Mouse (Mus musculus) erythroblast, adult 5-6 weeks (primary cell): ENCODE results near the gene Hvcn1. TPM values are rescaled to one million over a fixed set of nuclear protein-coding genes. Genes with fewer than 3 reads are reported as not detected.

Experiments used
- ATAC-seq: replicated peaks from 2 replicates; pipeline ENCODE4 v1.8.0; 2016; ENCODE audit warnings: moderate number of reproducible peaks, mild to moderate bottlenecking, moderate TSS enrichment, inconsistent platforms; ENCODE audit not compliant: poor library complexity, low FRiP score, severe bottlenecking
- total RNA-seq, 2 experiments: library from RNA; stranded (forward) in 1 of 2; stranded (reverse) in 1 of 2; fragments of 150-400 nt in 1 of 2; fragments of 200-764, 138-1000 nt in 1 of 2; gene quantifications; 2 replicates each; pipeline versions ENCODE4 v1.2.3 to v1.2.4; 2015 to 2017; ENCODE audit warnings: low replicate concordance in 2 of 2

Gene Hvcn1
- total RNA-seq, 2 experiments from 2014 or later: 25.4 to 37.0 TPM

GRCm38 (mm10) chr5:122262104-122262503 is 55.5 kb downstream of the Hvcn1 start:
- ATAC-seq: no peak

DNA sequence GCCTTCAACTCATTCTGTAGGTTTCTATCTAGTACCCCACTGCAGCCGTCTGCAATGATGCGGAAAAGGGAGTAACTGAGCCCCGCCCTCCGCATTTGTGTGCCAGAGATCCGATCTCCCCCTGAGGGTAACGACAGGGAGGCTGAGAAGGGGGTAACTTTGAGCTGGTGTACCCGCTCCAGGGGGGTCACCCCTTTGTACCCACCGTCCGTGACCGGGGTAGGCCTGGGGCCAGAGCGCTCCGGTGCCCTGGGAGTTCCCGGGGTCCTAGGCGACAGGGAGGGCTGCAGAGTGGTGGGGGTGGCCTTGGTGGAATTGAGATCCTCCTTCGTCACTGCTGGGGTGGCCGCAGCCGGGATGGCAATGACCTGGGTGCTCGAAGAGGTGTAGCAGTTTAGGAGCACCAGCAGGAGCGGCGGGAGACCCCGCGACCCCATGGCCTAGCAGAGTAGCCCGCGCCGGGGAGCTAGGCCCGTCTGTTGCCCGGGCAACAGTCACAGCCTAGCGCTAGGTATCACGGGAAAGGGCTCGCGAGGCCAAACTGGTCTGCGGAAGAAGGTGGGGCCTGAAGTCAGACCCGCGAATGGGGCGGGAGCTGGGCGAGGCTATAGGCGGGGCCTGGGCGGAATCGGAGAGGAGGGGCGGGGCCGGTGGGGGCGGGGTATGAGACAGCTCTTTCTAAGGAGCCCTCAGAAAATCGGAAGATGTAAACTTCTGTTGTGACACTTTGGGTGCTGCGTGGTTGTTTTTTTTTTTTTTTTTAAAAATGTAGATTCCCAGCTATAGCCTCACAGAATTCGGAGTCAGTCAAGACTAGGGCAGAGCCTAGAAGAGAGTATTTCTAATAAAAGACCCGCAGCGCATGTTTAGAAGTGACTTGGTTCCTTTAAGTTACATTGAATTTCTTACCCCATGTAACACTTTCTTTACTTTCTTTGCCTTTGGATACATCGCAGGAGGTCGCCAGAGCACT is 57.6 kb downstream of the Hvcn1 start, which contains the start of gene Tctn1:
Gene Tctn1 (minus strand): TSS at position 528 of the 973 bp plus-strand sequence.
- peak; percentile 93 for ATAC-seq

- ATAC-seq: no peak
Observed at GRCm38 (mm10) chr5:122265187-122265586, 58.6 kb downstream of the Hvcn1 start.

DNA sequence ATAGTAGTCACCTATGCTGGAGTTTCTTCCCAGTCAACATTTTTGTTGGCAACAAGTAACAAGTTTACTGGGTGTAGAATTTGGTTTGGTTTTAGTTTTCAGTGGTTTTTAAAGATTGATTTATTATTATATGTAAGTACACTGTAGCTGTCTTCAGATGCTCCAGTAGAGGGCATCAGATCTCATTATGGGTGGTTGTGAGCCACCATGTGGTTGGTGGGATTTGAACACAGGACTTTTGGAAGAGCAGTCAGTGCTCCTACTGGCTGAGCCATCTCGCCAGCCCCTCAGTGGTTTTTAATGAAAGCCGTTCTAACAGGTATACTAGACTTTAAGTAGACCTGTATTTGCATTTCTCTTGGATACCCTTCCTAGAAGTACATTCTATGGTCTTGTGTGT is 59.3 kb downstream of the Hvcn1 start:
- ATAC-seq: no peak

GRCm38 (mm10) chr5:122267136-122267535 is 60.5 kb downstream of the Hvcn1 start:
- no peak for ATAC-seq

DNA sequence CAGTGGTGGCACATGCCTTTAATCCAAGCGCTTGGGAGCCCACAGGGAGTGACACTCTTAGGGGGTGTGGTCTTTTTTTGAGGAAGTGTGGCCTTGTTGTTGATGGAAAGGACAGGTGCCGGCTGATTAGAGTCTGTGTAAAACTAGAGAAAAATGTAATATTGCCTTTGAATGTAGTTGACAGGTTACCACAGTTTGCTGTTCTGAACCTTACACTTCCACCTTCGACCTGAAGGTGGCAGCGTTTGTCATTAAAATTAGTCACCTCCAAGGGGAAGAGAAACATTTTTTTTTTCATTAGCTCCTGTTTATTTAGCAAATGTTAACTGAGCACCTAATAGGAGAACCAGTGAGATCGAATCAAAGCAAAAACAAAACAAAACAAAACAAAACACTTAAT is 61.3 kb downstream of the Hvcn1 start:
- ATAC-seq: no peak

GRCm38 (mm10) chr5:122268858-122269604 is 62.4 kb downstream of the Hvcn1 start:
- ATAC-seq: no peak

GRCm38 (mm10) chr5:122272821-122273220 is 66.2 kb downstream of the Hvcn1 start:
- ATAC-seq: no peak

DNA sequence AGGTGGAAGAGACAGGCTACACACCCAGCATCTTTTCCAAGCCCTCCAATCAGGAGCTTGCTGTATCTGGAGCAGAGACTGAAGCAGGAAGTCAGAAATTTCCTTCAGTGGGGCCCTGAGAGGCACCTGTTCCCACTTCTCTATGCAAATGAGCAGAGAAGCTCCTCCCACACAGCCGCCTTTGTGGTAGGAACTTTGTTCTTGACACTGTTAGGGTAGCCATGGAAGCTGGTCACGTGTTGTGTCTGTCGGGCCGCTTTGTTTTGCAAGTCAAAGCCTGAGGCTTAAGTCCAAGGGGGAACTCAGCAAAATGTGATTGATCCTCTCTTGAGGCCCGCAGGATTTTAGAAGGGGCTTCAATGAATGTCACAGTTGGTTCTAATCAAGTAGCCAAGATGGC is 68.2 kb downstream of the Hvcn1 start:
- ATAC-seq: no peak

GRCm38 (mm10) chr5:122278946-122279345 is 72.3 kb downstream of the Hvcn1 start:
- ATAC-seq: no peak

DNA sequence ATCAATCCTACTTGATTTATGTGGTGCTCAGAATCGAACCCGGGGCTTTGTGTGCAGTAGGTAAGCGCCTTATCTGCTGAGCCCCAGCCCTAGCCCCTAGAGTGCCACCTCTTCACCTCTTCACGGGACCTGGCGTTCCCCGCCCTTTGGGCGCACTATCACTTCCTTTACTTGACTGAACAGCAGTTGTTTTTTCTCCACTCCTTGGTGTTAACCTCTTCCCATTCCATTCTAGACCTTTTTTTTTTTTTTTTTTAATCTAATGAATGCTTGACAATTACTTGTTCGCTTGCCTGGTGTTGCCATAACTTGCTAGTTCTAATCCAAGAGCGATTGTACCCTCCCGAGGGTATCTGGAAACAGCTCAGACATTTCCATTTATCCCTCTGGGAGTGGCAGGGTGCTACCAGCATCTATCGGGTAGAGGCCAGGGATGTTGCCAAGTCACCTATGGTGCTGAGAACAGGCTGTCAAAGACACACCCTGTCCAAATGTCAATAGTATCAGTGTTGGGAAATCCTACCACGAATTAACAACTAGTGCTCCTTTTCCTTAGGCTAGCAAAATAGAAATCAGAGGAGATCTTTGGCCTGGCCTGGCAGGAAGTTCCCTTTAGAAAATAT is 73.3 kb downstream of the Hvcn1 start:
- no peak for ATAC-seq

GRCm38 (mm10) chr5:122280422-122280826 is 73.8 kb downstream of the Hvcn1 start:
- no peak for ATAC-seq

DNA sequence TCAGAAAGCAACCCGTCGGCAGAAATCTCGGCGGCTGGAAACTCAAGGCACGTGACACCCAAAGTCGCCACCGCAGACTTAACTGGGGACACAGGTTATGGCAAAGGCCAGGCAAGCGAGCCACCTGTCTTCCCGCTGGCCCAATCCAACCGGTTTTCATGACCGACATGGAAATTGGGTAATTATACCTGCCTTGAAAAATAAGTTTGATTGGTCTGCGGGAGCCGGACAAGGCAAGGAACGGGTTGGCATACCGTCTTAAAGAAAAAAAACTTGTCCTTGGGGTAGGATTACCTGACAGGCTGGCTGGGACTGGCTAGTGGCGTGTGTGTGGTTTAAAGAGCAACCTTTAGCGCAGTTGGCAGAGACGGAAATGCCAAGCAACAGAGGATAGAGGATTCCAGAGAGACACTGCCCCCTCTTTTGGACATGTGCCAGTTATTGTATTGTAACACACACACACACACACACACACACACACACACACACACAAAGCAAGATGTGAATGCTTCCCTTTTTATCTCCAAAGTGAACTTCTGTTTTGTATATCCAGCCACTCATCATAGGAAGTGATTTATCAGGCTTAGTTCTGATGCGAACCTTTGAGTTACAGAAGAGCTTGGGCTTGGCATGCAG is 74.3 kb downstream of the Hvcn1 start:
- no peak for ATAC-seq

- 0 out of 2 replicates have a peak, but pooled peaks have one; percentile 6 for ATAC-seq
Observed at GRCm38 (mm10) chr5:122283828-122284182, 77.2 kb downstream of the Hvcn1 start.

- peak; percentile 91 for ATAC-seq
Observed at GRCm38 (mm10) chr5:122284183-122285028, 77.8 kb downstream of the Hvcn1 start, which contains the start of gene Pptc7. Pptc7 (plus strand) TSS chr5:122284365.

DNA sequence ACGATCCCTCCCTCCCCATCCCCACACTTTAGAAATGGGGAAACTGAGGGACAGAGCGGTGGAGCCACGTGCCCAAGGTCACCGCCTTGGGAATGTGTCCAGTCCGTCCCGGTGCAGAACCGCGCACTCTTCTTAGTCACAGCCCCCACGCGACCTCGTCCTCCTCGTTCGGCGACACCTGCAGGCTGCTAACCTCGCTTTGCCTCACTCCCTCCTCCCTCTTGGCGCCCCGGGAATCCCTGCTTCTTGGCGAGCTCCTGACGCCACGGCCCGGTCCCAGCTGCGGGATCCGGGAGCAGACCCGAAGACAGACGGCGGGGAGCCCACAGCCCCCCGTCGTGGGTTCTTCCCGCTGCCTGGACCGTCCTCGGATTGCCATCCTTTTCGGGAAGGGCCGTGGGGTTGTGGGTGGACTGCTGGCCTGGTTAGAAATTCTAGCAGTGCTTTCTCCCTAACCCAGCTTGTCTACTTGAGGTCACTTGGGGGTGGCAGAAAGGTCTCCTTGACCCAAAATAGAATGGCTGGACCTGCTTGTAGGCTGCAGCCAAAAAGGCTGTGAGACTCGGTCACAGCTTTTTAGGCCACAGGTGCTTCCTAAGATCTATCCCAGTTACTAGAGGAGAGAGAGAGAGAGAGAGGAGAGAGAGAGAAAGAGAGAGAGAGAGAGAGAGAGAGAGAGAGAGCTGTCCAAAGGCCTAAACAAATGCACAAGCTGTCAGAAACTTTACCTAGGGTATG is 78.6 kb downstream of the Hvcn1 start:
- peak; percentile 60 for ATAC-seq

GRCm38 (mm10) chr5:122285767-122286150 is 79.2 kb downstream of the Hvcn1 start:
- no peak for ATAC-seq

GRCm38 (mm10) chr5:122286191-122286590 is 79.6 kb downstream of the Hvcn1 start:
- ATAC-seq: no peak
